Mouse (Mus musculus) T-helper 1 cell (primary cell): ENCODE data around the gene Klk12.

Experiments
- in situ Hi-C: fragments of 300-600 bp; cut with MboI, MseI; formaldehyde crosslinking; loops from one replicate; pipeline ENCODE4 v1.15.1; 2025; ENCODE audit warnings: high pct_unique_total_duplicates

The Klk12 gene

GRCm38 (mm10) chr7:43796355-43796754 lies 27.7 kb downstream of the Klk12 start:
- in situ Hi-C loops: loop anchor here (5.0 kb wide), 1 partner anchor 124 kb away; the partner anchor contains the start of gene Ctu1

GRCm38 (mm10) chr7:43797333-43797769 lies 28.7 kb downstream of the Klk12 start, which contains the start of gene Klk8:
Klk8 (plus strand) TSS chr7:43797577.
- in situ Hi-C loops: loop anchor here (5.0 kb wide), 1 partner anchor 125 kb away; the partner anchor contains the start of gene Ctu1

- in situ Hi-C loops: loop anchor here (5.0 kb wide), 1 partner anchor 126 kb away; the partner anchor contains the start of gene Ctu1
These were observed 29.3 kb downstream of the Klk12 start for GRCm38 (mm10) chr7:43797844-43798462.

GRCm38 (mm10) chr7:43799876-43800275 lies 31.2 kb downstream of the Klk12 start:
- in situ Hi-C loops: loop anchor here (5.0 kb wide), 1 partner anchor 128 kb away; the partner anchor contains the start of gene Ctu1

GRCm38 (mm10) chr7:43810994-43811393 lies 42.3 kb downstream of the Klk12 start, which contains the start of gene Klk7:
Klk7 (plus strand) TSS chr7:43811294.
- in situ Hi-C loops: no loop called here

- in situ Hi-C loops: no loop called here
These were observed 46.5 kb downstream of the Klk12 start for GRCm38 (mm10) chr7:43815211-43815610.

- in situ Hi-C loops: no loop called here
These were observed 48.0 kb downstream of the Klk12 start for GRCm38 (mm10) chr7:43816746-43817145.

- in situ Hi-C loops: no loop called here
These were observed 52.9 kb downstream of the Klk12 start for GRCm38 (mm10) chr7:43821581-43821980.
